24 mouse cellular contexts compared by ENCODE assay signal in the genomic region with DNA sequence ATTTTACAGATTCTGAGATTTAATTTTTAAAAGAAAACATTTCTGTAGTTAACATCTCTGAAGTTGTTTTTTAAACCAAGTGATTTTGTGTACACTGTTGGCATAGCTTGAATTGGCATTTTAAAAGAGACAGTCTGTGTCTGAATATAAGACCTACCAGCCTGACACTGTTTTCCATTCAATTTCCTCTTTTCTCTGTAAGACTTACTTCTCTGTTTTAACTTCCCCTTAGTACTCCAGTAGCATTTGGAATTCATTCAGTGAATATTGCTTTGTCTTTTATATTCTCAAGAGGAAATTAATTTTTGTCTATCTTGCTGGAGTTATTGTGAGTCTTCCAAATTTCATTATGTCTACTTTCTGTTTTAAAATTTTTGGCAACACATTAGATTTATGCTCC.
DNase-seq lines count a peak whose midpoint lies in the region; ATAC-seq and TF ChIP-seq lines count a peak whose summit lies in the region.
"Had no signal": no experiment of that assay in that cellular context is flagged by ENCODE, and none has a peak within 500 bp of the region (broad histone marks: within the 10 kb centered on the region; RNA-seq: fewer than 3 reads in every experiment).

No protein-coding gene starts in this region.

- ATAC-seq in common myeloid progenitor, adult 5-6 weeks (replicated peaks; ENCODE audit: low read depth, poor library complexity, severe bottlenecking): peak; percentile 95
- peak; percentile 97 for ATAC-seq in megakaryocyte progenitor cell, adult 5-6 weeks (replicated peaks; ENCODE audit: poor library complexity)
- ATAC-seq in midbrain, embryonic 16.5 days: no peak
- ATAC-seq: forebrain, embryonic 13.5 days; midbrain, embryonic 13.5 days had no signal

- no peak for TF ChIP-seq POLR2A in CH12.LX (IDR thresholded peaks at IDR 0.05; ENCODE audit: low read depth, low read length)

- H3K36me3 ChIP-seq in CH12.LX (replicated peaks in 1 of 2; ENCODE audit: control insufficient read depth in 1 of 2, insufficient read depth in 1 of 2, low read length in 1 of 2): no peaks in the 10 kb centered on the region
- no peaks in the 10 kb centered on the region for H3K36me3 ChIP-seq in midbrain, embryonic 16.5 days (ENCODE audit: control insufficient read depth, insufficient read depth, low read length)
- H3K36me3 ChIP-seq: heart, embryonic 12.5 days; hindbrain, embryonic 10.5 days; hindbrain, embryonic 15.5 days; midbrain, embryonic 13.5 days had no signal

- no peak for TF ChIP-seq RAD21 in CH12.LX (IDR thresholded peaks at IDR 0.05; ENCODE audit: low read depth, low read length)

- no peaks in the 10 kb centered on the region for H3K9me3 ChIP-seq in CH12.LX (replicated peaks; ENCODE audit: low read length)
- no peaks in the 10 kb centered on the region for H3K9me3 ChIP-seq in midbrain, embryonic 16.5 days (replicated peaks; ENCODE audit: control insufficient read depth, low read length, poor library complexity, severe bottlenecking)
- H3K9me3 ChIP-seq: forebrain, embryonic 13.5 days; heart, embryonic 12.5 days; hindbrain, embryonic 10.5 days; hindbrain, embryonic 15.5 days; midbrain, embryonic 13.5 days had no signal

- TF ChIP-seq EP300 in CH12.LX (IDR thresholded peaks at IDR 0.05; ENCODE audit: low read length): no peak

- H3K27me3 ChIP-seq in CH12.LX (replicated peaks): no peaks in the 10 kb centered on the region
- no peaks in the 10 kb centered on the region for H3K27me3 ChIP-seq in midbrain, embryonic 16.5 days (ENCODE audit: control insufficient read depth, insufficient read depth, low read depth, low read length)
- H3K27me3 ChIP-seq: forebrain, embryonic 13.5 days; heart, embryonic 12.5 days; hindbrain, embryonic 15.5 days; midbrain, embryonic 13.5 days had no signal

- H3K4me2 ChIP-seq in CH12.LX (ENCODE audit: insufficient read depth, low read depth, poor library complexity, severe bottlenecking): no peak overlapping the region
- H3K4me2 ChIP-seq in midbrain, embryonic 16.5 days (ENCODE audit: low read length): no peak overlapping the region
- H3K4me2 ChIP-seq: forebrain, embryonic 13.5 days; heart, embryonic 12.5 days; hindbrain, embryonic 15.5 days; lung, embryonic 14.5 days; midbrain, embryonic 13.5 days had no signal

- H3K79me2 ChIP-seq in CH12.LX (replicated peaks; ENCODE audit: control insufficient read depth, extremely low read depth, insufficient read depth, poor library complexity, severe bottlenecking): no peaks in the 10 kb centered on the region

- in situ Hi-C loops in CH12.LX (cut with MboI; ENCODE audit: low pct_ligation_motif_present, low pct_unique_long_range_greater_than_20kb, low sequenced_read_pairs): no loop called here

- no peak for TF ChIP-seq CTCF in CH12.LX (conservative IDR thresholded peaks at IDR 0.05 in 1 of 2, IDR thresholded peaks at IDR 0.05 in 1 of 2; ENCODE audit: low read depth in 2 of 2, low read length in 2 of 2)

- peaks cover 0 to 9% of the 10 kb centered on the region in 2 experiments; a peak in 1 of 4 replicates for H3K4me1 ChIP-seq in CH12.LX (ENCODE audit: control insufficient read depth in 1 of 2, insufficient read depth in 2 of 2)
- H3K4me1 ChIP-seq in midbrain, embryonic 16.5 days (ENCODE audit: control insufficient read depth, insufficient read depth, low read length): no peaks in the 10 kb centered on the region
- H3K4me1 ChIP-seq: forebrain, embryonic 13.5 days; heart, embryonic 12.5 days; hindbrain, embryonic 10.5 days; hindbrain, embryonic 15.5 days; midbrain, embryonic 13.5 days had no signal

- no peak overlapping the region for H3K27ac ChIP-seq in CH12.LX (ENCODE audit: insufficient read depth, low read depth)
- H3K27ac ChIP-seq in midbrain, embryonic 16.5 days (ENCODE audit: low read length): no peak overlapping the region
- H3K27ac ChIP-seq: forebrain, embryonic 13.5 days; hindbrain, embryonic 10.5 days; hindbrain, embryonic 15.5 days; layer of hippocampus, adult 2 months; liver, embryonic 14.5 days; midbrain, embryonic 13.5 days had no signal

- no peak overlapping the region for H3K4me3 ChIP-seq in CH12.LX (replicated peaks in 1 of 3; ENCODE audit: low read depth in 2 of 3, low read length in 2 of 3, poor library complexity in 1 of 3)
- H3K4me3 ChIP-seq in midbrain, embryonic 16.5 days (ENCODE audit: low read depth, low read length): no peak overlapping the region
- H3K4me3 ChIP-seq: forebrain, embryonic 13.5 days; heart, embryonic 12.5 days; hindbrain, embryonic 10.5 days; hindbrain, embryonic 15.5 days; layer of hippocampus, adult 2 months; midbrain, embryonic 13.5 days had no signal

- H3K9ac ChIP-seq in CH12.LX (ENCODE audit: insufficient read depth, low read depth): no peak overlapping the region
- no peak overlapping the region for H3K9ac ChIP-seq in midbrain, embryonic 16.5 days (ENCODE audit: low read depth, low read length)
- H3K9ac ChIP-seq: forebrain, embryonic 13.5 days; heart, embryonic 12.5 days; hindbrain, embryonic 15.5 days; liver, embryonic 14.5 days; lung, embryonic 14.5 days; midbrain, embryonic 13.5 days had no signal

- dilution Hi-C loops in CH12.LX (cut with MboI; ENCODE audit: extremely low pct_ligation_motif_present, extremely low pct_unique_long_range_greater_than_20kb, low sequenced_read_pairs): no loop called here

- DNase-seq in 416B (ENCODE audit: low read depth) (peak; percentile 0), CH12.LX (ENCODE audit: extremely low read depth) (peak; percentile 7)
- no peak for DNase-seq in B cell, adult 2 months
- no peak for DNase-seq in right cerebral cortex, postnatal 25 days
- DNase-seq: adrenal gland, postnatal 25 days; cerebellum, adult 8-10 months; cerebellum, postnatal 25 days; gastrocnemius, postnatal 25 days; heart, adult 18-20 months; kidney, adult 18-20 months; kidney, postnatal 36 days; left cerebral cortex, postnatal 4 days; lung, embryonic 14.5 days; right cerebral cortex, postnatal 4 days had no signal

TF ChIP-seq in CH12.LX, 34 proteins besides CTCF, POLR2A, EP300 and RAD21:
- TF ChIP-seq MYC (IDR thresholded peaks at IDR 0.05; ENCODE audit: low read depth, low read length): no peak
- TF ChIP-seq ZMIZ1 (IDR thresholded peaks at IDR 0.05; ENCODE audit: low read depth, low read length): no peak
- TF ChIP-seq CHD2 (IDR thresholded peaks at IDR 0.05; ENCODE audit: low read length): no peak
- TF ChIP-seq HCFC1 (IDR thresholded peaks at IDR 0.05; ENCODE audit: low read depth, low read length): no peak
- no peak for TF ChIP-seq MAFK (IDR thresholded peaks at IDR 0.05; ENCODE audit: insufficient replicate concordance, low read length)
- no peak for TF ChIP-seq BHLHE40 (IDR thresholded peaks at IDR 0.05; ENCODE audit: low read depth, low read length)
- no peak for TF ChIP-seq IRF4 (IDR thresholded peaks at IDR 0.05; ENCODE audit: low read depth, low read length)
- no peak for TF ChIP-seq TBP (conservative IDR thresholded peaks at IDR 0.05; ENCODE audit: low read depth, low read length)
- TF ChIP-seq UBTF (IDR thresholded peaks at IDR 0.05; ENCODE audit: low read depth, low read length): no peak
- no peak for TF ChIP-seq KAT2A (IDR thresholded peaks at IDR 0.05; ENCODE audit: insufficient replicate concordance, low read length)
- TF ChIP-seq ETS1 (conservative IDR thresholded peaks at IDR 0.05; ENCODE audit: low read depth, low read length): no peak
- TF ChIP-seq NRF1 (IDR thresholded peaks at IDR 0.05; ENCODE audit: low read depth, low read length): no peak
- no peak for TF ChIP-seq MEF2A (IDR thresholded peaks at IDR 0.05; ENCODE audit: borderline replicate concordance, low read depth, low read length)
- TF ChIP-seq MAZ (IDR thresholded peaks at IDR 0.05; ENCODE audit: low read depth, low read length): no peak

Comparison
In these comparisons a context has a peak if more than half of its experiments do, and no peak if none do; other contexts are left out.
1. DNase-seq: peak in 416B (single experiment) and CH12.LX (single experiment); none in B cell, adult 2 months (0 of 2) and right cerebral cortex, postnatal 25 days (single experiment).